9 mouse cellular contexts compared by ENCODE assay signal in the genomic region with DNA sequence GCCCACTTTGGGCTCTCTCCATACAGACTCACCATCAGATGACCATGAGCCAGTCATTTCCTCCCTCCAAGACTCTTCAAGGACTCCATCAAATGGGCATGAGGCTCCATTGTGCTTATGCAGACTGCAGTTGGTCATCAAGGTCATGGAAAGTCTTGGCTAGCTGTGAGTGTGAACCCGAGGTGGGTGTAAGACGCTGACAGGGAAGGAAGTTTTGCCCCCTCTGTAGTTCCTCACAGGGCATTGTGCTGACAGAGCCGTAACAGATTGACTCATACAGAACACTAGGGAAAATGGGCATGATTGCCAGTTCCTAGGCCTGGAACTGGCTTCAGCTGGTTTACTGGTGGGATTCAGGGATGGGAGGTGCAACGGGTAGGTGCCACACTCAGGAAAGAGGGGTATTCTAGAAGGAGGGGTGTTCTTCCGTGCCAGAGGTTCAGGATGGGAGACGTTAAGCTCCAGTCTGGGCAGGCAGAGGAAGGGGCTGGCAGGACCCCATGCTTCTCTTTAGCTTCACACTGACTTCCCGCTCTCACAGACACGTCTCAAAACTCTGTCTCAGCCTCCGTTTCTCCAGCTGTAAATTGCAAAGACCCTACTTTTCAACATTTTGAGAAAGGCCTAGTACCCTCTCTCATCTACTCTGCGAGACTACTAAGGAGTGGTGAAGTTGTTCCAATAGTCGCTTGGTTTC.
DNase-seq lines count a peak whose midpoint lies in the region; ATAC-seq and TF ChIP-seq lines count a peak whose summit lies in the region.
"Had no signal": no experiment of that assay in that cellular context is flagged by ENCODE, and none has a peak within 500 bp of the region (broad histone marks: within the 10 kb centered on the region; RNA-seq: fewer than 3 reads in every experiment).

No protein-coding gene starts in this region.

- H3K27me3 ChIP-seq in megakaryocyte, embryonic 14.5 days (replicated peaks): no peaks in the 10 kb centered on the region
- H3K27me3 ChIP-seq in limb, embryonic 15.5 days: no peaks in the 10 kb centered on the region
- no peaks in the 10 kb centered on the region for H3K27me3 ChIP-seq in stomach, postnatal 0 days (ENCODE audit: control insufficient read depth, insufficient read depth, low read length)

- no peak for TF ChIP-seq CTCF in stomach, postnatal 0 days (IDR thresholded peaks at IDR 0.05; ENCODE audit: low read depth)

- DNase-seq in adrenal gland, postnatal 10 days: peak; percentile 17
- no peak for DNase-seq in adrenal gland, postnatal 36 days
- DNase-seq in stomach, postnatal 0 days (ENCODE audit: low spot score): no peak
- no peak for DNase-seq in adrenal gland, postnatal 14 days
- DNase-seq: gastrocnemius, postnatal 10 days had no signal

- no peak for ATAC-seq in megakaryocyte, adult 5-6 weeks (ENCODE audit: poor library complexity, severe bottlenecking)
- ATAC-seq in limb, embryonic 15.5 days (ENCODE audit: insufficient number of reproducible peaks, low FRiP score, low TSS enrichment, low read depth): no peak
- ATAC-seq in stomach, postnatal 0 days (ENCODE audit: low FRiP score, low TSS enrichment): no peak
- ATAC-seq in inflammation-experienced regulatory T-cells, adult 6 months: no peak

- no peak overlapping the region for H3K9ac ChIP-seq in limb, embryonic 15.5 days
- H3K9ac ChIP-seq in stomach, postnatal 0 days (ENCODE audit: low read length): peak overlapping the region; percentile 64; the same call in 1 of the 2 replicates

- TF ChIP-seq EP300 in stomach, postnatal 0 days (optimal IDR thresholded peaks at IDR 0.05): no peak

- peak overlapping the region; percentile 98 for H3K27ac ChIP-seq in limb, embryonic 15.5 days
- peak overlapping the region; percentile 96 for H3K27ac ChIP-seq in stomach, postnatal 0 days (replicated peaks)

- peaks cover 97% of the 10 kb centered on the region for H3K4me1 ChIP-seq in megakaryocyte, embryonic 14.5 days
- H3K4me1 ChIP-seq in limb, embryonic 15.5 days: peaks cover 25% of the 10 kb centered on the region
- H3K4me1 ChIP-seq in stomach, postnatal 0 days (replicated peaks; ENCODE audit: control insufficient read depth, insufficient read depth): peaks cover 10% of the 10 kb centered on the region

- H3K9me3 ChIP-seq in megakaryocyte, embryonic 14.5 days: no peaks in the 10 kb centered on the region
- H3K9me3 ChIP-seq in limb, embryonic 15.5 days: no peaks in the 10 kb centered on the region
- H3K9me3 ChIP-seq in stomach, postnatal 0 days (ENCODE audit: control insufficient read depth, low read length): no peaks in the 10 kb centered on the region

- peak overlapping the region; percentile 65 for H3K4me2 ChIP-seq in limb, embryonic 15.5 days
- peak overlapping the region; percentile 54 for H3K4me2 ChIP-seq in stomach, postnatal 0 days (replicated peaks; ENCODE audit: low read depth)

- WGBS in limb, embryonic 15.5 days: 37% methylated on average over 11 of the region's 11 CpGs
- WGBS in stomach, postnatal 0 days: 41% methylated on average over 11 of the region's 11 CpGs

- peak overlapping the region; percentile 91 for H3K4me3 ChIP-seq in megakaryocyte, embryonic 14.5 days (replicated peaks)
- peak overlapping the region; percentile 58 for H3K4me3 ChIP-seq in limb, embryonic 15.5 days
- H3K4me3 ChIP-seq in stomach, postnatal 0 days (ENCODE audit: low read depth, low read length): peak overlapping the region; percentile 41; the same call in 1 of the 2 replicates

- H3K36me3 ChIP-seq in megakaryocyte, embryonic 14.5 days (replicated peaks; ENCODE audit: low read length): no peaks in the 10 kb centered on the region
- no peaks in the 10 kb centered on the region for H3K36me3 ChIP-seq in limb, embryonic 15.5 days
- H3K36me3 ChIP-seq in stomach, postnatal 0 days (ENCODE audit: control insufficient read depth, insufficient read depth, low read length): no peaks in the 10 kb centered on the region

Comparison
In these comparisons a context has a peak if more than half of its experiments do, and no peak if none do; other contexts are left out.
1. H3K4me3 ChIP-seq: peak in every context shown above with its lines; median percentile 91 in megakaryocyte, embryonic 14.5 days; 58 in limb, embryonic 15.5 days; 41 in stomach, postnatal 0 days.